Mouse (Mus musculus) spleen, adult 2 months (tissue): Measurements from ENCODE around the gene Frmd8. TPM values are rescaled to one million over a fixed set of nuclear protein-coding genes. Genes with fewer than 3 reads are reported as not detected.

Experiments used
- DNase-seq, 2 experiments: peaks; one replicate each; pipeline versions ENCODE4 v3.0.0 to v3.0.0-alpha.2; 2012 to 2021; ENCODE audit warnings: low spot score in 2 of 2, low read depth in 1 of 2
- H3K27ac ChIP-seq: fragments of 200-500 bp; 2 replicates; pipeline ENCODE4 v1.5.1; 2012; ENCODE audit warnings: low read length, inconsistent platforms; ENCODE audit not compliant: insufficient read depth
- H3K27me3 ChIP-seq: fragments of 200-500 bp; 2 replicates; pipeline ENCODE4 v1.6.1; 2012; ENCODE audit warnings: mild to moderate bottlenecking, moderate library complexity, low read length, inconsistent platforms; ENCODE audit not compliant: control insufficient read depth, insufficient read depth
- H3K36me3 ChIP-seq: fragments of 200-500 bp; 2 replicates; pipeline ENCODE4 v1.6.1; 2012; ENCODE audit warnings: mild to moderate bottlenecking, low read length, inconsistent platforms; ENCODE audit not compliant: control insufficient read depth, insufficient read depth
- H3K4me1 ChIP-seq: fragments of 200-500 bp; 2 replicates; pipeline ENCODE4 v1.6.1; 2011; ENCODE audit warnings: inconsistent platforms; ENCODE audit not compliant: control insufficient read depth, insufficient read depth, insufficient read length
- H3K4me3 ChIP-seq: fragments of 200-500 bp; 2 replicates; pipeline ENCODE4 v1.5.1; 2011; ENCODE audit warnings: mild to moderate bottlenecking, inconsistent platforms; ENCODE audit not compliant: insufficient read depth, insufficient read length; ENCODE audit errors: extremely low read depth
- CTCF ChIP-seq: fragments of 200-500 bp; IDR thresholded peaks from 2 replicates; pipeline ENCODE4 v1.5.1; 2011; ENCODE audit warnings: mild to moderate bottlenecking, inconsistent platforms; ENCODE audit not compliant: insufficient read depth, insufficient read length, insufficient replicate concordance; ENCODE audit errors: extremely low read depth
- POLR2A ChIP-seq: fragments of 200-500 bp; IDR thresholded peaks from 2 replicates; pipeline ENCODE4 v1.6.1; 2011; ENCODE audit warnings: low read depth, low read length, inconsistent platforms
- WGBS: fragments of 180-500 bp; shearing (Covaris S2); methylation state at CpG from one replicate; pipeline ENCODE4 v1.1.7; 2018; 5-methylcytosine and 5-hydroxymethylcytosine counted together
- polyA plus RNA-seq: library from polyadenylated mRNA; depleted of rRNA; stranded (reverse); fragments of >200 nt; gene quantifications from 2 replicates; pipeline ENCODE4 v1.2.3, GENCODE M21; 2012

Frmd8 gene
- polyA plus RNA-seq, 1 experiment: 42.3 TPM

DNA sequence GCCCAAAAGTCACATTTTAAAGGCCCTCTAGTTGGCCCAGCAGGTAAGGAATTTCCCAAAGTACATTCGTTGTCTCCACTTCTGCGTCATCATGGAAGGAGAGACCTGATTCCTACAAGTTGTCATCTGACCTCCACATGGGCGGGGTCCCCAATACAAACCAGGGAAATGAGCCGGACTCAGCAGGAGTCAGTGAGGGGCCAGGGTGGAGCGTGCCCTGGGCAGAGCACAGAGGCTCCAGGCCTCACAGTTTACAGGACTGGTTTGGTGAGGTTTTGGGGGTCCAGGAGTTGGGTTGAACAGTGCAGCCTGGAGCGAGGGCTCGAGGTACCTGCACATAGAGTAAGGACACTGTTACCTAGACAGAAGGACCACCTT lies 65.4 kb downstream of the Frmd8 start:
- Histone ChIP-seq H3K27me3 (no peaks in the 10 kb centered on the region), H3K4me1 (peaks cover 13% of the 10 kb centered on the region; the same call in 1 of the 2 replicates), H3K27ac (peak overlapping the region; percentile 35; the same call in 1 of the 2 replicates), H3K36me3 (no peaks in the 10 kb centered on the region), H3K4me3 (no peak overlapping the region)
- WGBS: 96% methylated on average over 7 of the region's 7 CpGs
- DNase-seq: no peak
- TF ChIP-seq POLR2A (no peak), CTCF (no peak)

DNA sequence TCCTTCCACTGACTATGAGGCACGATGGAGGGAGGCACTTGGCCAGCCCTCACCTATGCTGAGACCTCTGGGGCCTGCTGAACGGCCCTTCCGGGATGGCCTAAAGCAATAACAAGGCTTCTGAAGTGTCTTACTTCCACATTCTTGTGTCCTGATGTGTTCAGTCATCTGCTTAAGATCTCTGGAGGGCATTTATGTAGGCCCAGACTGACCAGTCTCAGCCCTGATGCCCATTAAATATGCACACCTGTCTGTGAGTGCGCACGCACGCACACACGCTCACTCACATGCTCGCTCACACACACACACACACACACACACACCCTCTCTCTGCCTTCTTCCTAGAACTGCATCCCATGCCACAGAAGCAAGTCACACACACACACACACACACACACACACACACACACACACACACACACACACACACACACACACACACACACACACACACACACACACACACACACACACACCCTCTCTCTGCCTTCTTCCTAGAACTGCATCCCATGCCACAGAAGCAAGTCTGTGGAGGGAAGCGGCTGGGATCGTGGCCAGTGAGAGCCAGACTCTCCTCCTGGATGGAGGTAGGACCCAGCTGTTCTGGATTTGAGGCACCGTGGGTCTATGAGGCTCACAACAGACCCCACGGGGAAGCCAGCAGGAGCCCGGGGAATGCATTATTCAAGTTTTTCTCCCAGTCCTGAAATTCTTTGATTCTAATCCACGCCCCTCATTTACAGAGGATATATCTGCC lies 65.9 kb downstream of the Frmd8 start:
- no peak overlapping the region for H3K4me3 ChIP-seq
- 91% methylated on average over 14 of the region's 14 CpGs for WGBS
- peaks cover 16% of the 10 kb centered on the region; the same call in 1 of the 2 replicates for H3K4me1 ChIP-seq
- H3K36me3 ChIP-seq: no peaks in the 10 kb centered on the region
- DNase-seq: no peak
- H3K27ac ChIP-seq: peak overlapping the region; percentile 0; the same call in 1 of the 2 replicates
- TF ChIP-seq POLR2A: no peak
- no peak for TF ChIP-seq CTCF
- H3K27me3 ChIP-seq: no peaks in the 10 kb centered on the region

DNA sequence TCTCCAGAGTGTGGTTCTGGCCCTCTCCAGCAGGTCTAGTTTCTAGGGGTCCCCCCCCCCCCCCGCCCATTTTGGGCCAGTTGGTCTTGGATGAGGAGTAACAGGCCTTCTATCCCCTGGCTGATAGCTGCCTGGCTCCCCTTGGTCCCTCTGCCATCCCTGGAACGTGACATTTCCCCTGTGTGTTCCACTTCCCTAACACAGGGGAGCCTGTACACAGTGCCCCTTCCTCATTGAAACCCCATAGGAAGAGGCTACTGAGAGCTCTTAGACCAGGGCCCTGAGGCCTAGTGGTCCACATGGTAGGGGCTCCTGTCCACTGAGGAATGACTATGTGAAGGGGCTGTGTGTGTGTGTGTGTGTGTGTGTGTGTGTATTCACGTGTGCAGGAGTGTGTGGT lies 67.3 kb downstream of the Frmd8 start:
- no peaks in the 10 kb centered on the region for H3K36me3 ChIP-seq
- no peak overlapping the region for H3K4me3 ChIP-seq
- 63% methylated on average over 3 of the region's 3 CpGs for WGBS
- no peak for DNase-seq
- peaks cover 16% of the 10 kb centered on the region; the same call in 1 of the 2 replicates for H3K4me1 ChIP-seq
- no peaks in the 10 kb centered on the region for H3K27me3 ChIP-seq
- TF ChIP-seq POLR2A: no peak
- no peak for TF ChIP-seq CTCF
- H3K27ac ChIP-seq: no peak overlapping the region

DNA sequence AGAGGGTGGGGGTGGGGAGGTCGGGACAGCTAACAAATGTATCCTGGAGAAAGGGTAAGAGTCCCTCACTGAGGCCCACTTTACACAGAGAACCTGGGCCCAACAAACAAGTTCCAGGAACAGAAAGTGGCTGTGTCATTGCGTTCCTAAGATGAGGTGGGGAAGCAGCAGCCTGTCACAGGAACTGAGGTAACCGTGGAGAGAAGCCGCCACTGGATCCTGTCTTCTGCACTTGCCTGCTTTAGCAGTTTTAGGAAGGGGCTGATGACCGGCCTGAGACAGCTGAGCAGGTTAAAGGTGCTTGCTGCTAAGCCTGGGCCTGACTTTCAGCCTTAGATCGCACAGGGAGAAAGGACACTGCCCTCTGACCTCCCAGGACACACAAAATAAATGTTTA lies 68.3 kb downstream of the Frmd8 start:
- H3K36me3 ChIP-seq: no peaks in the 10 kb centered on the region
- no peak for DNase-seq
- peak overlapping the region; percentile 66 for H3K27ac ChIP-seq
- WGBS: 31% methylated on average over 6 of the region's 6 CpGs
- no peaks in the 10 kb centered on the region for H3K27me3 ChIP-seq
- no peak for TF ChIP-seq POLR2A
- no peak for TF ChIP-seq CTCF
- H3K4me3 ChIP-seq: no peak overlapping the region
- peaks cover 16% of the 10 kb centered on the region; the same call in 1 of the 2 replicates for H3K4me1 ChIP-seq

DNA sequence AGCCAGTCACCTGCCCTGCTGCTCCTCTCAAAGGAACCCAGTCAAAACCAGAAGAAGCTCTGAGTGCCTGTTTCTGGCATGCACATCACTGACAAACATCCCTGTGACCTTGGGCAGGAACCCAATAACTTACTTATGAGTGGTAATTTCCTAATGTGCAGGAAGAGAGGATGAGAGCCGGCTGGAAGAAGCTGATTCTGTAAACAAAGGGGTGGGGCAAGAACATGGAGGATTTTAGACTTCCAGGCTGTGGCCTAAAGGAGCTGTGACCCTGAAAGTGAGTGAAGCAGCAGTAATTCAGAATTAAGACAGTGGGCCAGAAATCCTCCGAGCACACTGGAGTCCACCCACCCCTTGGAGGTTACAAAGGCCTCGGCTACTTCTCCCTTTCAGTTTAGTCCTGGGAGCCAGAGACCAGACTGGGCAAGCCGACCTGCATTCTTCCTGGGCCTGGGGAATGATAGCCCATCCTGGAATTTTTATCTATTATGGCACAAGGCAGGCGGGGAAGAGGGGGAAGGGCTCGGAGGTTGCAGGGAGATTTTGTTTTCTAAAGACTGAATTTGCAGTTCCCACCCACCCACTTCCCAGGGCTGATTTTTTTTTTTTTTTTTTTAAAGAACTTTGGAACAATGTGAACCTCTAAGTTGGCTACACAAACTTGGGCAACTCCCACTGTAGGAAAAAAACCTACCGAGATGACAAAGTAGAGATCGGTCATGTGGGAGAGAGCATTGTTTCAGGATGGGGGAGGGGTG lies 68.8 kb downstream of the Frmd8 start:
- DNase-seq: no peak
- H3K4me3 ChIP-seq: no peak overlapping the region
- no peak for TF ChIP-seq POLR2A
- no peak for TF ChIP-seq CTCF
- peaks cover 16% of the 10 kb centered on the region; the same call in 1 of the 2 replicates for H3K4me1 ChIP-seq
- H3K27ac ChIP-seq: peak overlapping the region; percentile 72
- H3K27me3 ChIP-seq: no peaks in the 10 kb centered on the region
- 26% methylated on average over 8 of the region's 8 CpGs for WGBS
- H3K36me3 ChIP-seq: no peaks in the 10 kb centered on the region

DNA sequence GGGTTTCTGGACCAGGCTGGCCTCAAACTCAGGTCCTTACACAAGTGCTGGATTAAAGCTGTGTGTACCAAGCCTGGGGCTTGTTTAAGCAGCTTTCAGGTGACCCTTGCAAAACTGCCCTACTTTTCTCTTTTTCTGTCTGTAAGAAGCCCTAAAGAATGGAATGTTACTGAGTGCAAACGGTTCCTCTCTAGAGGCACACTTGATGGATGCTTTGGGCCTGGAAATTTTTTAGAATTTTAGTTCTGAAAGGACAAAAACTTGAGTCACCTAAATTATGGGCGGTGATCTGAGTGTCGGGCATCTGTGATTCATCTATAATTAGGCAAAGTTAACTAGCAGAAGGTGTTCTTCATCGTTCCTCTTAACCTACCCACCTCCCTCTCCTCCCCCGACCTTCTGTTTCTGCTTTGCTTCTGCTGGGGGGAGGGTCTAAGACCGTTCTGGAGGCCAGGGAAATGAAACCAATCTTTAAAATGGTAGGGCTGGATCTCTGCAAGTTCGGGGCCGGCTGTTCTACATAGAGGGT lies 70.6 kb downstream of the Frmd8 start:
- Histone ChIP-seq H3K27me3 (no peaks in the 10 kb centered on the region), H3K27ac (peak overlapping the region; percentile 96), H3K4me3 (no peak overlapping the region), H3K36me3 (peaks cover 13% of the 10 kb centered on the region), H3K4me1 (peaks cover 16% of the 10 kb centered on the region; the same call in 1 of the 2 replicates)
- TF ChIP-seq CTCF (no peak), POLR2A (no peak)
- DNase-seq: peak in 1 of 2 experiments; percentile 41
- 16% methylated on average over 8 of the region's 8 CpGs for WGBS
